Mouse (Mus musculus): ENCODE measurements around the gene Ap3b1. TPM values are rescaled to one million over a fixed set of nuclear protein-coding genes. Genes with fewer than 3 reads are reported as not detected.

The Ap3b1 gene
- polyA plus RNA-seq, 1 experiment from 2014 or later, result 27.7 TPM

GRCm38 (mm10) chr13:94381829-94382675, 23.3 kb downstream of the Ap3b1 start:
- no peak overlapping the region for H3K9ac ChIP-seq
- H3K4me2 ChIP-seq, result no peak overlapping the region
- peak; percentile 62; the same call in 1 of the 2 replicates for ATAC-seq (replicated peaks)
- H3K27ac ChIP-seq, result no peak overlapping the region
- peaks cover 3% of the 10 kb centered on the region; the same call in 1 of the 2 replicates for H3K4me1 ChIP-seq
- H3K27me3 ChIP-seq (replicated peaks), result no peaks in the 10 kb centered on the region
- H3K4me3 ChIP-seq, result no peak overlapping the region
- no peaks in the 10 kb centered on the region for H3K36me3 ChIP-seq (replicated peaks)
- H3K9me3 ChIP-seq, result no peaks in the 10 kb centered on the region
- 70% methylated on average over 8 of the region's 8 CpGs for WGBS

DNA sequence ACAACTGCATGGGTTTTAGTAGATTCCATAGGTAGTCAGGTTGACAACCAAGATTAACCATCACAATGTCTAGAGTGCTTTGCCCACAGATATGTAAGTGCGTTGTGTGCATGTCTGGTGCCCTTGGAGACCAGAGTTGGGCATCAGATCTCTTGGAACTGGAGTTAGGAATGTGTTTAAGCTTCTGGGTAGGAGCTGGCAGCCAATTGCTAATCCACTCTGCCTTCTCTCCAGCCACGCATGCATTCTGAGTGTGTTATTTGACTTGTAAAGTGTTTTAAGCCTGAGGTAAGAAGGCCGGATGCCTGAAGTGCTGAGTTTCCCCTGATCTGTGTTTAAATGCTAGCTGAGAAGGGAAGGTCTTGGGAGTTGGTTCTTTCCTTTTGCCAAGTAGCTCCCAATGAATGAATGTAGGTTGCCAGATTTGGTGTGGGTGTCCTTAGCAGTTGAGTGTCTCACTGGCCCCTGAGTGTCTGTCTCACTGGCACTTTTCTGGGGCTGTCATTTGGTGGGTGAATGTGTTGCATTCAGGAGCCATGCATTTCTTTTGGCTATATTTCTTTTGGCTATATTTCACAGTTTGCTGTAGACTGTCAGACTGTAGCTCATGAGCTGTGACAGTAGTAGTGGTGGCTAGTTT, 26.3 kb downstream of the Ap3b1 start:
- no peaks in the 10 kb centered on the region for H3K36me3 ChIP-seq (replicated peaks)
- H3K4me1 ChIP-seq, result no peaks in the 10 kb centered on the region
- no peak overlapping the region for H3K9ac ChIP-seq
- no peak overlapping the region for H3K4me2 ChIP-seq
- no peak overlapping the region for H3K4me3 ChIP-seq
- no peaks in the 10 kb centered on the region for H3K27me3 ChIP-seq (replicated peaks)
- H3K27ac ChIP-seq, result no peak overlapping the region
- no peaks in the 10 kb centered on the region for H3K9me3 ChIP-seq
- ATAC-seq (replicated peaks), result no peak
- 70% methylated on average over 3 of the region's 3 CpGs for WGBS

DNA sequence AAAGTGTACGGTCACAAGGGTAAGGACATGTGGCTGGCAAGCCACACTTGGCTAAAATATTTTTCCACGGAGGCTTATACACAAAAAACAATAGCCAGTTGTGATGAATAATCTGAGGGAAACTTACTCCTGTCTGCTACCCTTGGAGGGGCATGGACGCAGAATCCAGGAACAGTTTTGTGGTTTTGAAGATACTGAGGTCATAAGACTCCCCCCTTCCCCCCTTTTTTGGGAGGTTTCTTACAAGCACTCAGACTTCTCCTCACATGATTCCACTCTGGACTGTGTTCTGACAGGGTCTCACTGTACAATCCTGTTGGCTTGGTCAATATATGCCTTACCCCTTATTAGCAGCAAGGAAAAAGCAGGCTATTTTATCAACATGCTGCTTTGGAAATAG, 29.8 kb downstream of the Ap3b1 start:
- no peaks in the 10 kb centered on the region for H3K36me3 ChIP-seq (replicated peaks)
- no peaks in the 10 kb centered on the region for H3K9me3 ChIP-seq
- H3K4me2 ChIP-seq, result no peak overlapping the region
- H3K27ac ChIP-seq, result no peak overlapping the region
- H3K4me1 ChIP-seq, result no peaks in the 10 kb centered on the region
- H3K4me3 ChIP-seq, result no peak overlapping the region
- ATAC-seq (replicated peaks), result no peak
- H3K9ac ChIP-seq, result no peak overlapping the region
- 81% methylated on average over 3 of the region's 3 CpGs for WGBS
- H3K27me3 ChIP-seq (replicated peaks), result no peaks in the 10 kb centered on the region

- 85% methylated on average over 2 of the region's 2 CpGs for WGBS
Measured at GRCm38 (mm10) chr13:94389541-94389940, 30.8 kb downstream of the Ap3b1 start.

GRCm38 (mm10) chr13:94392282-94392681, 33.5 kb downstream of the Ap3b1 start:
- Histone ChIP-seq H3K4me3 (no peak overlapping the region), H3K4me2 (no peak overlapping the region), H3K27ac (no peak overlapping the region), H3K9me3 (no peaks in the 10 kb centered on the region), H3K9ac (no peak overlapping the region), H3K36me3 (replicated peaks) (no peaks in the 10 kb centered on the region), H3K4me1 (no peaks in the 10 kb centered on the region), H3K27me3 (replicated peaks) (no peaks in the 10 kb centered on the region)
- 93% methylated on average over 5 of the region's 5 CpGs for WGBS
- ATAC-seq (replicated peaks), result no peak

More at GRCm38 (mm10) chr13:94389541-94389940, 30.8 kb downstream of the Ap3b1 start:
- no peak for ATAC-seq (replicated peaks)
- no peaks in the 10 kb centered on the region for H3K27me3 ChIP-seq (replicated peaks)
- no peaks in the 10 kb centered on the region for H3K9me3 ChIP-seq
- no peaks in the 10 kb centered on the region for H3K36me3 ChIP-seq (replicated peaks)
- no peaks in the 10 kb centered on the region for H3K4me1 ChIP-seq
- H3K9ac ChIP-seq, result no peak overlapping the region
- H3K27ac ChIP-seq, result no peak overlapping the region
- H3K4me3 ChIP-seq, result no peak overlapping the region
- H3K4me2 ChIP-seq, result no peak overlapping the region

- Histone ChIP-seq H3K27me3 (replicated peaks) (no peaks in the 10 kb centered on the region), H3K36me3 (replicated peaks) (no peaks in the 10 kb centered on the region), H3K4me2 (no peak overlapping the region), H3K4me3 (no peak overlapping the region), H3K9ac (no peak overlapping the region), H3K4me1 (no peaks in the 10 kb centered on the region), H3K27ac (no peak overlapping the region), H3K9me3 (no peaks in the 10 kb centered on the region)
- WGBS, result 83% methylated on average over 9 of the region's 9 CpGs
- ATAC-seq (replicated peaks), result no peak
Measured at GRCm38 (mm10) chr13:94394486-94394885, 35.7 kb downstream of the Ap3b1 start.

DNA sequence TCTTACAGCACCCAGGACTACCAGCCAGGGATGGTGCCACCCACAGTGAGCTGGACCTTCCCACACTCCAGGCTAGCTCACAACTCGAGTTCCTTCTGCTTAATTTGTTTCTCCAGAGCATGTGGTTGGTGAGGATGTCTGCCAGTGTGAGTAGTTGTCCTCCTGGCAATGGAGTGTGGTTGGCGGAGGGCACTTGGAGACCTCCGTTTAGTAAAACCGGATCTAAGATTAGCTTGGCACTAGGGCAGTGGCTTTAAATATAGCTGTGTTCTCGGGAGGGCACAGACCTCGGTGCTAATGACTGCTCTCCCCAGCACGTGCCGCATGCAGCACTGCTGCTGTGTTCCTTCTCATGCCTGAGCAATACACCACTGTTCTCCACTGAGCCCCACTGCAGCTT, 37.0 kb downstream of the Ap3b1 start:
- 83% methylated on average over 8 of the region's 8 CpGs for WGBS

GRCm38 (mm10) chr13:94396392-94396920, 37.7 kb downstream of the Ap3b1 start:
- H3K9me3 ChIP-seq, result no peaks in the 10 kb centered on the region

More for the DNA sequence above, 37.0 kb downstream of the Ap3b1 start:
- Histone ChIP-seq H3K4me2 (no peak overlapping the region), H3K9me3 (no peaks in the 10 kb centered on the region), H3K4me1 (no peaks in the 10 kb centered on the region), H3K27ac (no peak overlapping the region), H3K27me3 (replicated peaks) (no peaks in the 10 kb centered on the region), H3K9ac (no peak overlapping the region), H3K36me3 (replicated peaks) (no peaks in the 10 kb centered on the region), H3K4me3 (no peak overlapping the region)
- no peak for ATAC-seq (replicated peaks)

GRCm38 (mm10) chr13:94398568-94399374, 40.0 kb downstream of the Ap3b1 start:
- H3K27me3 ChIP-seq (replicated peaks), result no peaks in the 10 kb centered on the region
- no peak overlapping the region for H3K27ac ChIP-seq
- H3K9ac ChIP-seq, result no peak overlapping the region
- H3K36me3 ChIP-seq (replicated peaks), result no peaks in the 10 kb centered on the region
- WGBS, result 76% methylated on average over 12 of the region's 12 CpGs
- no peak overlapping the region for H3K4me2 ChIP-seq
- no peaks in the 10 kb centered on the region for H3K9me3 ChIP-seq
- no peak for ATAC-seq (replicated peaks)
- no peak overlapping the region for H3K4me3 ChIP-seq
- H3K4me1 ChIP-seq, result no peaks in the 10 kb centered on the region

More at GRCm38 (mm10) chr13:94396392-94396920, 37.7 kb downstream of the Ap3b1 start:
- H3K36me3 ChIP-seq (replicated peaks), result no peaks in the 10 kb centered on the region
- H3K4me2 ChIP-seq, result no peak overlapping the region
- no peak for ATAC-seq (replicated peaks)
- no peaks in the 10 kb centered on the region for H3K27me3 ChIP-seq (replicated peaks)
- H3K4me3 ChIP-seq, result no peak overlapping the region
- no peak overlapping the region for H3K9ac ChIP-seq
- H3K4me1 ChIP-seq, result no peaks in the 10 kb centered on the region
- H3K27ac ChIP-seq, result no peak overlapping the region
- WGBS, result 89% methylated on average over 10 of the region's 10 CpGs

GRCm38 (mm10) chr13:94400465-94400864, 41.7 kb downstream of the Ap3b1 start:
- Histone ChIP-seq H3K36me3 (replicated peaks) (peaks cover 14% of the 10 kb centered on the region), H3K4me1 (no peaks in the 10 kb centered on the region), H3K4me3 (no peak overlapping the region), H3K27me3 (replicated peaks) (no peaks in the 10 kb centered on the region), H3K9me3 (no peaks in the 10 kb centered on the region), H3K4me2 (no peak overlapping the region), H3K27ac (no peak overlapping the region), H3K9ac (no peak overlapping the region)
- 90% methylated on average over 8 of the region's 8 CpGs for WGBS
- ATAC-seq (replicated peaks), result no peak

DNA sequence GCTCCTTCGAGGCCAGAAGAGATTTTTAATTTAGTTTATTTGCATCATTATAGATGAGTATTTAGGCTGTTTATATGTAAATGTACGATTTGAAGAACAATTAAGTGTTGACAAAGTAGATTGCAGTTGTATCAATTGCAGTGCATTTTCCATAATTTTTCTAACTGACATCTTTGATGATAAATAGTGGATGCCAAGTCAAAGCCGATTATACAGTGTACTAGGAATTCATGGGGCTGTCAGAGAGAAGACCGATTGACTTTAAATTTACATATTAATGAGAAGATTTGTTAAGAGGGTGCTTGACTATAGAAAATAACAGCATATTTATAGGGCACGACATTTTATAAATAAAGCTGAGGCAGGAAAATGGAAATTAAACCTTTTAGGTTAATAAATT, 64.8 kb downstream of the Ap3b1 start:
- H3K4me2 ChIP-seq, result no peak overlapping the region
- no peak for ATAC-seq (replicated peaks)
- no peaks in the 10 kb centered on the region for H3K9me3 ChIP-seq
- no peak overlapping the region for H3K27ac ChIP-seq
- no peak overlapping the region for H3K4me3 ChIP-seq
- WGBS, result 40% methylated on average over 5 of the region's 5 CpGs
- H3K4me1 ChIP-seq, result no peaks in the 10 kb centered on the region
- H3K27me3 ChIP-seq (replicated peaks), result no peaks in the 10 kb centered on the region
- H3K36me3 ChIP-seq (replicated peaks), result no peaks in the 10 kb centered on the region
- H3K9ac ChIP-seq, result no peak overlapping the region

GRCm38 (mm10) chr13:94429567-94429966, 70.8 kb downstream of the Ap3b1 start:
- Histone ChIP-seq H3K27me3 (replicated peaks) (no peaks in the 10 kb centered on the region), H3K4me2 (no peak overlapping the region), H3K9ac (no peak overlapping the region), H3K4me3 (no peak overlapping the region), H3K9me3 (no peaks in the 10 kb centered on the region), H3K4me1 (no peaks in the 10 kb centered on the region), H3K36me3 (replicated peaks) (no peaks in the 10 kb centered on the region), H3K27ac (no peak overlapping the region)
- no peak for ATAC-seq (replicated peaks)
- WGBS, result 92% methylated on average over 2 of the region's 2 CpGs

Data from midbrain, embryonic 15.5 days (tissue).